Mouse (Mus musculus): ENCODE results near the gene Ttll12.

The Ttll12 gene

DNA sequence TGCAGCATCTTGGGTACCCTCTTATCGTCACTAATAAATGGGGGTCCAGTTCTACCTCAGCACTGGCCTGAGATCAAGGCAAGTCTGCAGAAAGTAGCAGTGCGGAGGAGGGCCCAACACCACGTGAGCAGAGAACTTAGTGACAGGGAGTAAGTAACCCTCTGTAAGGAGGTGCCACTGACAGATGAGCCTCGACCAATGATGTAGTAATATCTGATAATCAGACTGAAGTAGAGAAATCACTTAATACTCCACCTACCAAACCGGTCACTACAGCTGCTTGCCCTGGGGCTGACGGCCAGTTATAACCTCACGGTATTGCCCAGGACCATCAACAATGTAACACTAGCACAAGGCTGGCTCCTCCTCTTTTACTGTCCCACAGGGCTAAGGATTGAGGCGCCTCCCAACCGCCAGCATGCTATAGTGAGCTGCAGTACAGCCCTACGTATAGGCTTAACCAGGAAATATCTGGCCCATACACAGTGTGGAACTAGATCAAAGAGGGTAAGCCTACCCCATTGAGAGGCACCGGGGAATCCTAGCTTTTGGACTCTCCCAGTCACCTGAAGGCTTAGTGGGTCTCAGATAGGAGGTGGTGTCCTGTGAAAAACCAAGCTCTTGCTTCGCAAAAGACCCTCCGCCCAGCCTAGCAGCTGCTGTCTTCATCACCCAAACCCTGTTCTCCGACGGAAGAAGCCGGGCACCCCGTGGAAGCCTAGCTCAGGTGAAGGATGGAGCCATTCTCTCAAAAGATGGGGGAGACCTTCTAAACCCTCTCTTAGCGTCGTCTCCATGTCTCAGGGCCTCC, 1.1 kb downstream of the Ttll12 start:
- DNase-seq (ENCODE audit: low spot score) = no peak

DNA sequence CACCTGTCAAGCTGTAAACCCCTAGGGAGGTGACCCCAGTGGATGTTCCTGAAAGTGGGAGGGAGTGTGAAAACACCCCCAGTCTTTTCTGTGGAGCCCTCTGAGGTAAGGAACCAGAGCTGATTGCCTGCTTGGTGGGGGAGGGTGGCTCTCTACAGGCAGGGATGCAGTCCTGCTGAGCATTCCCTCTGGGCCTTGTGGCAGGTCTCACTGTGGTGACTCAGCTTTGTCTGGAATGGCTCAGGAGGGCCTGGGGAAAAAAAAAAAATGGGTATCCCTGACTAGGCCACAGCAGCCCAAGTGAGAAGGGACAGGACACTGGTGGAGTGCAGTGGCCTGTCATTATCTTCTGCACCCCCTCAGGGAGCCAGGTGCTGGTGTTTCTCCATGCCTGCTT, 1.8 kb downstream of the Ttll12 start:
- no peak for DNase-seq (ENCODE audit: low spot score)

DNA sequence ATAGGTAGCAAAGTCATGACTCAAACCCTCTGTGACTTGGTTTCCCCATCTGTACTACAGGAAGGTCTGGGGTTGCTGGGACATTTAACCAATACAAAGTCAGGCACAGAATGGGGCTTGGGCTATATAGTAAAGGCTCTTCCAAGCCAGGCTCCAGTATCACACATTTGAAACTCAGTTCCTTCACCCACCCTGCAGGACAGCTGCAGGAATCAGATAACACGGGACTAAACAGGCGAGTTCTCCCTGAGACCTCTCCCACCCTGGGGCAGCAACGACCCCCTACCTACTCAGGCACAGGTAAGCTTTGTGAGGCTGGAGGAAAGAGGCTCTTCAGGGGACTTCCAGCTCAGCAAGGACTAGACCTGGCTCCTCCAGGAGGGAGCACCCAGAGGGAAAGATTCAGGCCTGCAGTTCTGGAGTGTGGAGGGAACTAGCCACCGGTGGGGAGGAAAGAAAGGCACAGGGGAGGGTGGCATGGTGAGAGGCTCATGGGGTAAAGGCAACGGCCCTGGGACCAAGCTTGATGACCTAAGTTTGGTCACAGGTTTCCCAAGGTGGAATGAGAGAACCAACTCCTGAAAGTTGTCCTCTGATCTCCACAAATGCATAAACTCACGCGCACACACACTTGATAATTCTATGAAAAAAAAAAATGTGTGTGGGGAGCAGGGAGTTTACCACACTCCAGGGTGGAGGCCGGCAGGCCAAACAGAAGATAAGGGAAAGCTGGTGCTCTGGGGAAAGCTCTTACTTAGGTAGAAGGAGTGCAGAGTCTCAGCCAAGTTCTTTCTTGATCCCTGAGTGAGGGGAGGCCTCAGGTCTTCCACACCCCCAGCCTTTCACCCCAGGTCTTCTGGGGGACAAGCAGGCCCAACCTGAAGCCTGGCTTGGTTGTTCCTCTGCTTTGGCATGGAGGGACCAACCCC, 2.4 kb downstream of the Ttll12 start:
- DNase-seq (ENCODE audit: low spot score) = no peak

DNA sequence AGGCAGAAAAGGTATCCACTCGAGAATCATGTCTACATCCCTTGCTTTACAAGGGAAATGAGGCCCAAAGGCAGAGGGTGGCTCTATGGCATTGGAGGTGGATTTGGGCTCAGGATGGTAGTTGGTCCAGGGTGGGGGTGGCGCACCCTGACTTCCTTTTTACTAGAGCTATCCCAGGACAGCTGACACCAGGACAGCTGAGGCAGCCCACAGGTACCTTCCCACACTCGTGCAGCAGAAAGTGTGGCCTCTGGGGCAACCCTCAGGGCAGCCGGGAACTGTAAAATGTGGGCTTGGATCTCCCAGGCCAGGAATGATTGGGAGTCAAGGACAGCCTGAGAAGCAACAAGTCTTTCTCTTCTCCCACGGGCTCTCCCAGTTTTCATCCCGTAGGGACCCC, 3.2 kb downstream of the Ttll12 start:
- DNase-seq (ENCODE audit: low spot score) = no peak

DNA sequence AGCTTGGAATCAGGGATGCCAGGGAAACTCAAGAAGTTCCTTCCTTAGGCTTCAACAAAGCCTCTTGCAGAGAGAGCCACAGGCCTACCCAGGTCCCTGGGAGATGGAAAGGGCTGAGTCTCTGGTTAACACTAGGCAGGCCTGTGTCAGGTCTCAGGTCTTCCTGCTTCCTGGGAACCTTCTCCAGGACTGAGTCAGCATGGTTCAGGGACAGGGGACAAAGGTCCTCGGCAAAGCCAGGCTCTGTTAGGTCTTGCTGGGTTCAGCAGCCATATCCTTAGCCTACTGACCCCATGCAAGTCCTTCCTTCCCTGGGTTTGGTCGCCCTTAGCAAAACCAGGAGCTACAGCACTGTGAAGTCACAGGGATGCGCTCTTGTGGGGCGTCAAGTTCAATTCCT, 4.1 kb downstream of the Ttll12 start:
- no peak for DNase-seq (ENCODE audit: low spot score)

DNA sequence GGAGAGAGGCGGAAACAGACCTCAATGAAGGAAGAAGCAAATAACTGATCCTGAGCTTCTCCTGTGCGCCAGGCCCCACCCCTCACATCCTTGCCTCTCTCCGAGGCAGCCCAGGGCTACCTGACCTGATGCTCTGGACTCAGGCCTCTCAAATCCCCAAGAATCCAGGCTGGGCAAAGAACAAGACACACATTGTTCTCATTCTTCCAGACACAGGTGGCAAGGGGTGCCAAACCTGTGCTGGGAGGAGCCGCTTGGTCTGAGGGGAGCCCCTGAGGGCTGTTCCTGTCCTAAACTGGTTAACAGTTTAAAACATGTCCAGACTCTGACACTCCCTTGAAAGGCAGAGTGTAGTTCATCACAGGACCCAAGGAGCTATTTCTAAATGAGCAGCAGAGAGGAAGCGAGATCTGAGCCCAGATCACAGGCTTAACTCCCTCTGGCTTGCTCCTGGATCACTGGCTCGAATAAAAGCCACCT, 10.2 kb downstream of the Ttll12 start:
- DNase-seq (ENCODE audit: low spot score) = no peak

DNA sequence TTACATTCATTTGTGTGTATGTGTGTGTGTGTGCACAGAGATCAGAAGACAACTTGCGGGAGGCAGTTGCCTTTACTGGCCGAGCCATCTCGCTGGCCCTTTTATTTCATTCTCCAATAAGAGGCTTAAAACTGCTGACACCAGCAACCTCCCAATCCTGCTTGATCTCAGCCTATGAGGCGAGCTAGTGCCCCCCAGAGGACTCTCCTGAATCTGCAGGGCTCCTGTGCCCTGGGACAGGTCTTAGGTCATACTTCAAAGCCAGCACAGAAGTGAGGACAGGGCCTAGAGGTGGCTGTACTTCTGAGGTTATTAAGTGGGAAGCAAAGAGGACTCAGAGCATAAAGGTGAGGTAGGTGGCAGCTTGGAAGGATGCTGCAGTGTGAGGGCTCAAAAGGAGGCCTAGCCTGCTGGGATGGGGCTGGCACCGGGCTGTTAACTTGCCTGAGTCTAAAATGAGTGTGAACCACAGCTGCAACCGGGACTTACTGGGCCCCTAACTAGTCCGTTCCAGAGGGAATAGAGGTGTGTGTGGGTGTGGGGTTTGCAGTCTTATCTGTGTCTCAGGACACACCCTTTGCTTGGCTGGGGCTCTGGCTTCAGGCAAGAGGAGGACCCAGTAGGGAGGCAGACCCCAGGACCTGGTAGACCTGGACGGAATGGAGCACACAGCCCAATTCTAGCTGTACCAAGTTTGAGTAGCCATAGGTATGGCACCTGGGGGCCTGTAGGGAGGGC, 11.4 kb downstream of the Ttll12 start:
- DNase-seq (ENCODE audit: low spot score) = peak; percentile 52

DNA sequence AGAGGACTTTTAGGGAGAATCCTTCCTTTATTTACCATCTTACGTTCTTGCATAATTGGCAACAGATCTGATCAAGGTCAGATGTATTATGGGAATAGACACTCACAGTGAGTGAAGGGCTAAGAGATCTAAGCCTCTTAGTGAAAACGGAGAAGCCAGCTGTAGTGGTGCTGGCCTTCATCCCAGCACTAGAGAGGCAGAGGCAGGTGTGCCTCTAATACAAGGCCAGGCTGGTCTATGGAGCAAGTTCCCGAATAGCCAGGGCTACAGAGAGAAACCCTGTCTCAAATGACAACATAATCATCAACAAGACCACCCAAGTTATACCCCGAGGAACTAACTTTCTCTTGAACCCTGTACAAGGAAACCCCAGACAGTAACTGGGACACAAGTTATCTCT, 12.0 kb downstream of the Ttll12 start:
- no peak for DNase-seq (ENCODE audit: low spot score)

DNA sequence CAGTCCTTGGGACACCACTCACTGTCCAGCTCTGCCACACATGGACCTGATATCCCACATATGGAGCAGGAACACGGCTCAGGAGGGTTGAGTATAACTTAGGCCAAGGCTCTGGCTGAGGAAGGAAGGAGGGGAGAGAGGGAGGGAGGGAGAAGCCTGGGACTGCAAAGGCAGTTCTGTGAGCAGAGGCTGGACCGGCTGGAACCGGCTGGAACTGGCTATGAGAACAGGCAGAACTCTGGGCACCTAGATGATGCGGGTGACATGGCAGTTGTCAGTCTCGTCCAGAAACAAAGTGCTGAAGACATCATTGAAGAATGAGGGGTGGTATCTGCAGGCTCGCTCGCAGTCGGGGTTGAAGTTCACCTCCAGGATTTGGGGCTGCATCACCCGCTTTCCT, 18.3 kb downstream of the Ttll12 start:
- no peak for DNase-seq (ENCODE audit: low spot score)

DNA sequence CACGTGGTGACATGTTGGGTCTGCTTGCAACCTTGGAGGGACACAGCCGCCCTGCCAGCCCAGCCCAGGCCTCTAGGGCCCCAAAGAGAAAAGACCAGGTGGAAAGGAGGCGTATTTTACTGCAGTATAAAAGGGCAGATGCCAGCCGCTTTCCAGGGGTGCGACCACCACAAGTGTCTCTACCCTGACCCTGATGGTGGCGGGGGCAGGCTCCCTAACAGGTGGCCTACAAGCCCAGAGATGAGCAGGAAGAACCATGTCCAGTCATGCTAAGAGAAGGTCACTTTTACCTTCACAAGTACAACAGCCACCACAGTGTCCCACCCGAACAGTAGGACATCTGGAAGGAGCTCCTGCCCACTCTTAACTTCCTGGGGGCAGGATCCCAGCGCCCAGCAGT, 19.4 kb downstream of the Ttll12 start:
- DNase-seq (ENCODE audit: low spot score) = no peak

DNA sequence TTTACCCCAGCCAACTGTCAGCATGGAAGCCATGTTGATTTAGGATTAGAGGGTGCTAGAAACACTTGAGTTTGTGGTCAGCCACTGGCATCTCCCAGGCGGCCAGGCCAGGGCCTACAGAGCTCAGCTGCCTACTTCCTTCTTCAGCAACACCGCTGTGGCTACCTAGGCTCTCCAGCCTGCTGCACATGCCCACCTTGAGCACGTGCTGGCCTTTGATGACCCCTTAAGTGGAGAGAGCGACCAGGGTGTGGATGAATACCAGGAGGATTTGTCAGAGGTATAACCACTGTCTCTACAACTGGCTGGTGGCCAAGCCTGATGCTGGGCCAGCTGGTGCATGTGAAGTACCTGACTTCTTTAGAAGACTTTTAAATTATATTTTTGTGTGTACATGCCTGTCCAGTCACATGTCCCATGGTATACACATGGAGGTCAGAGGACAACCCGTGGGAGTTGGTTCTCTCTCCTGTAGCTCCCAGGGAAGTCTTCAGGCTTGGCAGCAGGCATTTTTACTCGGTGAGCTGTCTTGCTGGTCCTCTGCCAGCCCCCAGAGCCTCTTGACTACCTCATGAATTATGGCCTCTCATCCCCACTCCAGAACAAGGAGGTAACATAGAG, 20.1 kb downstream of the Ttll12 start:
- peak; percentile 59 for DNase-seq (ENCODE audit: low spot score)

DNA sequence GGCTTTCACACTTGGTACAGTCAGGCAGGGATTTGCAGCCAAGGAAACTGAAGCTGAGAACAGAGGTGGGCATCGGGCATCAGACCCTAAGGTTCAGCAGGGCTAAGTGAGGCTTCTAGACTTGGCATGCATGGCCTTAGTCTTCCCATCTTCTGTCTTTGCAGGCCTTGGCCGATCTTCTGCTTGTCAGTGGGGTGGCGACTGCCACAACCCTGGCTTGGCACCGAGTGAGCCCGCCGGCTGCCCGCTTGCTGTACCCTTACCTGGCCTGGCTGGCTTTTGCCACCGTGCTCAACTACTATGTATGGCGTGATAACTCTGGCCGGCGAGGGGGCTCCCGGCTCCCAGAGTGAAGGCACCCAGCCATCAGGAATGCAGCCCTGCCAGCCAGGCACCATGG, 21.4 kb downstream of the Ttll12 start:
- no peak for DNase-seq (ENCODE audit: low spot score)

DNA sequence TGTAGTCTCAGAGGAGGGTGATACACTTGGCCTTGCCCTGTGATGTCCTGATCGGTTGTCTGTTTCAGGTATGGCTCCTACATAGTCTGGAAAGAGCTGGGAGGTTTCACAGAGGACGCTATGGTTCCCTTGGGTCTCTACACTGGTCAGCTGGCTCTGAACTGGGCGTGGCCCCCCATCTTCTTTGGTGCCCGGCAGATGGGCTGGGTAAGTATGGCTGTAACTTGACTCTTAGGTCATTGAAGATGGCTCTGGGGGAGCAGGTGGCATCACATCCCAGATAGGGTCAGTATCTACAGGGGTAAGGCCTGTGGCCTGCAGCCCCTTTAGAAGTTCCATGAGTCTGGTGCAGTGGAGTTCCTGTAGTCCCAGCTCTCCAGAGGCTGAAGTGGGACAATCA, 22.8 kb downstream of the Ttll12 start:
- no peak for DNase-seq (ENCODE audit: low spot score)

DNA sequence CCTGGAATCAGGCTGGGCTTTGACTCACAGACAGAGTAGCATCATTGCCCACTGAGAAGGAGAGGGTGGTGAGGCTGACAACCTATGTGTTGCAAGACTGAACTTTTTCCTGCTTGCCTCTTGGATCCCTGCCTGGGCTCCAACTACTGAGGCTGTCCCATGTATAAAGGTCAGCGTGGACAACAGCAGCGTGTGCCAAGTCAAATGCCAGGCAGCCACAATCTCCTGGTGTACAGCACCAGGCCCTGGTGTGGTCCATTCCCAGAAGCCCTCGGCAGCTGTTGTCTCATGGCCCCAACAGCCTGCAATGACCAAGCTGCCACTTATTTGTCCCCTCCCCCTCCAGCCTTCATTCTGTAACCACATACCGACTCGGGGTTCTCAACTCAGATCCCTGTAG, 23.3 kb downstream of the Ttll12 start:
- no peak for DNase-seq (ENCODE audit: low spot score)

DNA sequence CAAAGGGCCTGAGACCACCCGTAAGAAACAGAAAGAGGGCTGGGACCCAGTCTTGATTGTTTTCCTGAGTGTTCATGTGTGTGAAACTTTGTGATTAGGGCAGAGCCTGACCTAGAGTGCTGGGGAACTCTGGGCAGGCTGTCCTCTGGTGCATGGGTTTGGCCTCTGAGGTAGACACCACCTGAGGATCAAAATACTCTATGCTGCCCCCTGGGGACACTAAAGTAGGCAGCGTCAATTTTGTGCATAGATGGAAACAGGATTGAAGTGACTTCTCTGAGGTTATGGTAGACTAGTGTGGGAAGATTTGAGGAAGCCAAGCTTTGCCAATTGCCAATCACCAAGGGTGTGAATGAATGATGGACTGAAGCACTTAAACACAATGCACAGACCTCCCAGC, 24.3 kb downstream of the Ttll12 start:
- no peak for DNase-seq (ENCODE audit: low spot score)

DNA sequence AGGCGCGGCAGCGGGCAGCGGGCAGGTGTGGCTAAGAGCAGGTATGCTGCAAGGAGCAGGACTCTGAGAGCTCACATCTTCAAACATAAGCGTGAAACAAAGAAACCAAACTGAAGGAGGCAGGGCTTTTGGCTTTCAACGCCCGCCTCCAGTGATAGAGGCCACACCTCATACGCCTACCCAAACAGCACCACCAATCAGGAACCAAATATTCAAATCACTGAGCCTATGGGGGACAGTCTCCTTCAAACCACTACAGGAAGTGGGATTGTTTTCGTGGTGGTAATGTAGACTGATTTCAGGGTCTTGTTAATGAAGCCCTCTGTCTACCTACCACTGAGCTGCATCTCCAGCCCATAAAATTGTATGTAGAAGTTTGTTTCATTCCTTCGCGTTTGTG, 25.3 kb downstream of the Ttll12 start:
- no peak for DNase-seq (ENCODE audit: low spot score)

DNA sequence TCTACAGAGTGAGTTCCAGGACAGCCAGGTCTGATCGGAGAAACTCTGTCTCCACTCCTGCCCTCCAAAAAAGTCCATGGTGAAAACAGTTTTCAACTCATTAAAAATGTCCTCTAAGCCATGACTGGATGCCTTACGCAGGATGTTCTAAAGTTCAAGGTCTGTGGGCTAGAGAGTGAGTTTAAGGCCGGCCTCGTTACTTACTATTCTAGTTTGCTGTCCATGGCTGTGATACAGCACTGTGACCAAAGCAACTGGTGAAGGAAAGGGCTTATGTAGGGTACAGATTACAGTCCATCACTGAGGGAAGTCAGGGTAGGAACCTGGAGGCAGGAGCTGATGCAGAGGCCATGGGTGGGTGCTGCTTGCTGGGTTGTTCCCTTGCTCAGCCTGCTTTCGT, 26.4 kb downstream of the Ttll12 start:
- no peak for DNase-seq (ENCODE audit: low spot score)

DNA sequence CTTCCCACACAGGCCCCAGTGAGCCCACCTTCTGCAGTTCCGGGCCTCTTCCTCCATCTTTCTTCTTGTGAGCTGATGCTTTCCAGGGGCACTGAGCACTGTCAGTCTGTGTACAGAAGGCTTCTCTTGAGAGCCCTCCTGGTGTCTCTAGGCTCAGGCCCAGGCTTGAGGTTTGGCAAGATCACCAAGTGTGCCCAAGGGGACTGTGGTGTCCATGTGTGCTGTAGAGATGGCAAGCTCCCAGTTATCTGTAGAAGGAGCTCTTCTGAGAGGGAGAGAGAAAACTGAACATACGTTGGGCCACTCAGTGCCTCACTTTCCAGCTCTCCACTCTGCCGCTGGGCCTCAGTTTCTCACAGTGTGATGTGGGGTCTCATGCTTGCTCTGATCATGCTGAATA, 27.2 kb downstream of the Ttll12 start:
- no peak for DNase-seq (ENCODE audit: low spot score)

DNA sequence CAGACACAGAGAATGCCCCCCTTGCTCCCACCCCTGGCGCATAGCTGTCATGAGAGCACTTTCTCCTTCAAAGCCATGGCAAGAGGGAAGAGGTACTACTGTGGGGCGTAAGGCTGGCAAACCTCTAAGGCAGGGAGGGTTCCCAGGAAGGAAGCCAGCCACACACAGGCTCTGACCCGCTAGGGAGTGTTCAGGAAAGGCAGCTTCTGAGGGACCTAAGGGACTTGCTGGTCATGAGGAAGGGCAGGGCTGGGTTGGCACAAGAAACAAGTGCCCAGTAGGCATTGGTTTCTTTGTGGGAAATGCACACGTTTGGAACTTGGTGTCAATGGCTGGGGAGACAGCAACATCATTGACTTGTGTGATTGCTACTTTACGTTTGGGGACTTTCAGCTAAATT, 29.0 kb downstream of the Ttll12 start:
- no peak for DNase-seq (ENCODE audit: low spot score)

DNA sequence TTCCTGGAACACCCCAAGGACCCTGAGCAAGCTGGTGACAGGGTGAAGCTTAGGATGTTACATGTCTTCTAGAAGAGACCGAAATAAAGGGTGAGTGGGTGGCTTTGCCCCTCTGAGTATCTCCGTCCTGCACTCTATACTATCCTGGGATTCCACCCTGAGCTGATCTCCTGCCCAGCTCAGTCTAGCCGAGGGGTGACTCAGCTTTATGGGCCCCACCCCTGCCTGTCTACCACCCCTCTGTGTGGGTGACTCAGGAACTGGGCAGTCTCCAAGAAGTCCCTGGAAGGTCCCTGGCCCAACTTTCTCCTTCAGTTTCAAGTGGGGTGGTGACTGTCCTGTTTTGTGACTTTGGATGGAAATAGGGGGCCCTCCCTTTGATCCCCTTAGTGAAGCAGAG, 29.5 kb downstream of the Ttll12 start:
- peak; percentile 58 for DNase-seq (ENCODE audit: low spot score)

DNA sequence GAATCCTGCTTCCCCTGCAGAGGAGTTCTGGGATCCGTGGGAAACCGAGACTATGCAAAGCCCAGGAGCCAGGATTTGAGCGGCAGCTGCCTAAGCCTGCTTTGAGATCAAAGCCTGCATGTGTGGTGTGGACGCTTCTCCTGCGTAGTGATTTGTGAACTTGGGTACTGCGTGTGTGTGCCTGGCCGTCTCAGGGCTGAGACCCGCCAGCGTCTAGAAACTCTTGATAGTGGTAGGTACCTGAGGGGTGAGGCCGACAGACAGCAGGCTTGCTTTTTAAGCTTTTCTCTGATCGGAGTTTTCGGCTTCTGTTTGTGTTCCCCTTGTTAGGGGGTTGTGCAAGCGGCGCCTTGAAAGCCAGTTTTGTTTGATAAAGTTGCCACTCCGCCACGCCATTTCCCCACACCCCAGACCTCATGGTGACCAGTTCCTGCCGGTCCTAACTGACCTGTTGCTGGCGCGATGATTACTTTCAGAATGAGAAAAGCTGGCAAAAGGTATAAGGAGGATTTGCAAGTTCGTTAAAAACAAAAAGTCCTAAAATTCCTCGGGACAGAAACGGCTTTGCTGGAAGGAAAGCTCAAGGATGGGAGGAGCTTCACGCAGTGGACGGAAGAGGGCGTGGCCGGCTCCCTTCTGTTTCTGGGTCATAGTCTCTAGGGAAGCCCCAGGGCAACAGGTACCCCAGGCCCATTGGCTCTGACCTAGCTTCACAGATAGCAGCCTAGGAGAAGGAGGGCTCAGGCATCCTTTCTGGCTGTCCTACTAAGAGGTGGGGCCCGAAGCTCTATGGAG, 30.9 kb downstream of the Ttll12 start:
- peak; percentile 52 for DNase-seq (ENCODE audit: low spot score)

Data from urinary bladder, postnatal 25 days (tissue).